Mouse (Mus musculus): ENCODE measurements around the gene Arpin. TPM values are rescaled to one million over a fixed set of nuclear protein-coding genes. Genes with fewer than 3 reads are reported as not detected.
A peak's percentile ranks its signal among the peaks of the same experiment; 100 is the strongest.

The Arpin gene
- total RNA-seq (2017), result not detected in 2 replicates

GRCm38 (mm10) chr7:79934862-79935510, at the start of gene Arpin:
Arpin (minus strand) TSS chr7:79935359.
- ATAC-seq (ENCODE audit: extremely low read depth, insufficient number of reproducible peaks, low FRiP score, poor library complexity, severe bottlenecking), result no peak

- ATAC-seq (ENCODE audit: extremely low read depth, insufficient number of reproducible peaks, low FRiP score, poor library complexity, severe bottlenecking), result no peak
These were observed 40.2 kb upstream of the Arpin start for GRCm38 (mm10) chr7:79975316-79975715.

GRCm38 (mm10) chr7:79972195-79972594, 37.0 kb upstream of the Arpin start:
- ATAC-seq (ENCODE audit: extremely low read depth, insufficient number of reproducible peaks, low FRiP score, poor library complexity, severe bottlenecking), result no peak

- no peak for ATAC-seq (ENCODE audit: extremely low read depth, insufficient number of reproducible peaks, low FRiP score, poor library complexity, severe bottlenecking)
These were observed 35.2 kb upstream of the Arpin start for GRCm38 (mm10) chr7:79970336-79970735.

- no peak for ATAC-seq (ENCODE audit: extremely low read depth, insufficient number of reproducible peaks, low FRiP score, poor library complexity, severe bottlenecking)
These were observed 33.2 kb upstream of the Arpin start for GRCm38 (mm10) chr7:79968326-79968725.

- no peak for ATAC-seq (ENCODE audit: extremely low read depth, insufficient number of reproducible peaks, low FRiP score, poor library complexity, severe bottlenecking)
These were observed 26.4 kb upstream of the Arpin start for GRCm38 (mm10) chr7:79961600-79961999.

GRCm38 (mm10) chr7:79956131-79956530, 21.0 kb upstream of the Arpin start:
- no peak for ATAC-seq (ENCODE audit: extremely low read depth, insufficient number of reproducible peaks, low FRiP score, poor library complexity, severe bottlenecking)

GRCm38 (mm10) chr7:79954890-79955289, 19.7 kb upstream of the Arpin start:
- ATAC-seq (ENCODE audit: extremely low read depth, insufficient number of reproducible peaks, low FRiP score, poor library complexity, severe bottlenecking), result no peak

- no peak for ATAC-seq (ENCODE audit: extremely low read depth, insufficient number of reproducible peaks, low FRiP score, poor library complexity, severe bottlenecking)
These were observed 15.9 kb upstream of the Arpin start for GRCm38 (mm10) chr7:79951038-79951437.

- ATAC-seq (ENCODE audit: extremely low read depth, insufficient number of reproducible peaks, low FRiP score, poor library complexity, severe bottlenecking), result no peak
These were observed 15.1 kb upstream of the Arpin start for GRCm38 (mm10) chr7:79950236-79950635.

- no peak for ATAC-seq (ENCODE audit: extremely low read depth, insufficient number of reproducible peaks, low FRiP score, poor library complexity, severe bottlenecking)
These were observed 499 bp upstream of the Arpin start for GRCm38 (mm10) chr7:79935511-79936205.

GRCm38 (mm10) chr7:79934461-79934860, 698 bp downstream of the Arpin start:
- ATAC-seq (ENCODE audit: extremely low read depth, insufficient number of reproducible peaks, low FRiP score, poor library complexity, severe bottlenecking), result no peak

- ATAC-seq (ENCODE audit: extremely low read depth, insufficient number of reproducible peaks, low FRiP score, poor library complexity, severe bottlenecking), result no peak
These were observed 6.6 kb downstream of the Arpin start for GRCm38 (mm10) chr7:79928516-79929052.

- peak; percentile 95 for ATAC-seq (ENCODE audit: extremely low read depth, insufficient number of reproducible peaks, low FRiP score, poor library complexity, severe bottlenecking)
These were observed 14.7 kb downstream of the Arpin start, which contains the start of gene Ap3s2 for GRCm38 (mm10) chr7:79920344-79920983. Ap3s2 (minus strand) TSS chr7:79920649.

GRCm38 (mm10) chr7:79914556-79914955, 20.6 kb downstream of the Arpin start:
- no peak for ATAC-seq (ENCODE audit: extremely low read depth, insufficient number of reproducible peaks, low FRiP score, poor library complexity, severe bottlenecking)

- no peak for ATAC-seq (ENCODE audit: extremely low read depth, insufficient number of reproducible peaks, low FRiP score, poor library complexity, severe bottlenecking)
These were observed 27.8 kb downstream of the Arpin start for GRCm38 (mm10) chr7:79907356-79907755.

- no peak for ATAC-seq (ENCODE audit: extremely low read depth, insufficient number of reproducible peaks, low FRiP score, poor library complexity, severe bottlenecking)
These were observed 28.2 kb downstream of the Arpin start for GRCm38 (mm10) chr7:79906914-79907313.

GRCm38 (mm10) chr7:79905193-79905592, 30.0 kb downstream of the Arpin start:
- ATAC-seq (ENCODE audit: extremely low read depth, insufficient number of reproducible peaks, low FRiP score, poor library complexity, severe bottlenecking), result no peak

GRCm38 (mm10) chr7:79903160-79903792, 31.9 kb downstream of the Arpin start:
- ATAC-seq (ENCODE audit: extremely low read depth, insufficient number of reproducible peaks, low FRiP score, poor library complexity, severe bottlenecking), result no peak

Data from neutrophil, adult 5-6 weeks (primary cell).